Mouse (Mus musculus) thymus, adult 2 months (tissue): ENCODE results near the gene Atf6b. TPM values are rescaled to one million over a fixed set of nuclear protein-coding genes. Genes with fewer than 3 reads are reported as not detected.
A peak's percentile ranks its signal among the peaks of the same experiment; 100 is the strongest.

Source experiments
- DNase-seq: peaks from one replicate; pipeline ENCODE4 v3.0.0; 2021
- H3K27ac ChIP-seq: fragments of 200-500 bp; 2 replicates; pipeline ENCODE4 v1.5.1; 2012; ENCODE audit warnings: low read length, control low read depth; ENCODE audit not compliant: control insufficient read depth, insufficient read depth
- H3K27me3 ChIP-seq: fragments of 200-500 bp; 2 replicates; pipeline ENCODE4 v1.6.1; 2012; ENCODE audit warnings: mild to moderate bottlenecking, low read length, moderate library complexity, mixed read lengths; ENCODE audit not compliant: control insufficient read depth, insufficient read depth
- H3K36me3 ChIP-seq: fragments of 200-500 bp; 2 replicates; pipeline ENCODE4 v1.6.1; 2012; ENCODE audit warnings: mild to moderate bottlenecking, low read length, moderate library complexity; ENCODE audit not compliant: control insufficient read depth, insufficient read depth
- H3K4me1 ChIP-seq: fragments of 200-500 bp; replicated peaks from 2 replicates; pipeline ENCODE4 v1.6.1; 2012; ENCODE audit warnings: low read length; ENCODE audit not compliant: control insufficient read depth, insufficient read depth
- H3K4me3 ChIP-seq: fragments of 200-500 bp; 2 replicates; pipeline ENCODE4 v1.5.1; 2012; ENCODE audit warnings: mild to moderate bottlenecking, low read length, control low read depth, moderate library complexity; ENCODE audit not compliant: control insufficient read depth, insufficient read depth
- CTCF ChIP-seq: fragments of 200-500 bp; IDR thresholded peaks from 2 replicates; pipeline ENCODE4 v1.5.1; 2012; ENCODE audit warnings: mild to moderate bottlenecking, control low read depth, low read length, moderate library complexity, borderline replicate concordance; ENCODE audit not compliant: control insufficient read depth, poor library complexity, insufficient read depth; ENCODE audit errors: extremely low read depth
- POLR2A ChIP-seq: fragments of 200-500 bp; IDR thresholded peaks from 2 replicates; pipeline ENCODE4 v1.6.1; 2012; ENCODE audit warnings: mild to moderate bottlenecking, low read length, control low read depth, moderate library complexity; ENCODE audit not compliant: control insufficient read depth, poor library complexity, insufficient read depth; ENCODE audit errors: extremely low read depth
- WGBS: fragments of 180-500 bp; shearing (Covaris S2); methylation state at CpG from one replicate; pipeline ENCODE4 v1.1.7; 2018; 5-methylcytosine and 5-hydroxymethylcytosine counted together
- polyA plus RNA-seq: library from polyadenylated mRNA; depleted of rRNA; stranded (reverse); fragments of >200 nt; gene quantifications from 2 replicates; pipeline ENCODE4 v1.2.3, GENCODE M21; 2012

Gene Atf6b
- polyA plus RNA-seq, 1 experiment, result 169 TPM

DNA sequence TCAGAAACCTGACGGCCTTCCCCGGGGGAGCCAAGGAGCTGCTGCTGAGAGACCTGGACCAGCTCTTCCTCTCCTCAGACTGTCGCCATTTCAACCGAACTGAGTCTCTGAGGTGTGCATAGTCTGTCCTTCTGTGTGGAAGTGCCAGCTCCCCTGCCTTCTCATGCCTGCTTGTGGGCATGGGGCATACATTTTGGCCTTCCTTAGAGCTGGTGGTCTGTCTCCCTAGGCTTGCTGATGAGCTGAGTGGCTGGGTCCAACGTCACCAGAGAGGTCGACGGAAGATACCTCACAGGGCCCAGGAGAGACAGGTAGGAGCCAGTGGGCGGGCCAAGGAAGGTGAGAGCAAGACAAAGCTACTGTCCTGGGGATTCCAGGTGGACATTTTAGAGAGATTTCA, 6.0 kb downstream of the Atf6b start:
- Histone ChIP-seq H3K4me3 (no peak overlapping the region), H3K4me1 (0 out of 2 replicates have a peak, but pooled peaks cover 3% of the 10 kb centered on the region), H3K36me3 (no peaks in the 10 kb centered on the region), H3K27me3 (no peaks in the 10 kb centered on the region), H3K27ac (no peak overlapping the region)
- DNase-seq, result no peak
- TF ChIP-seq POLR2A, result no peak
- TF ChIP-seq CTCF, result no peak
- 93% methylated on average over 8 of the region's 8 CpGs for WGBS

GRCm38 (mm10) chr17:34653746-34654285, 6.9 kb downstream of the Atf6b start:
- no peak for TF ChIP-seq POLR2A
- peak; percentile 62; the same call in 1 of the 2 replicates for TF ChIP-seq CTCF
- H3K4me1 ChIP-seq, result no peaks in the 10 kb centered on the region
- WGBS, result 69% methylated on average over 9 of the region's 9 CpGs
- DNase-seq, result peak; percentile 51
- H3K4me3 ChIP-seq, result no peak overlapping the region
- no peaks in the 10 kb centered on the region for H3K27me3 ChIP-seq
- H3K36me3 ChIP-seq, result no peaks in the 10 kb centered on the region
- H3K27ac ChIP-seq, result no peak overlapping the region

DNA sequence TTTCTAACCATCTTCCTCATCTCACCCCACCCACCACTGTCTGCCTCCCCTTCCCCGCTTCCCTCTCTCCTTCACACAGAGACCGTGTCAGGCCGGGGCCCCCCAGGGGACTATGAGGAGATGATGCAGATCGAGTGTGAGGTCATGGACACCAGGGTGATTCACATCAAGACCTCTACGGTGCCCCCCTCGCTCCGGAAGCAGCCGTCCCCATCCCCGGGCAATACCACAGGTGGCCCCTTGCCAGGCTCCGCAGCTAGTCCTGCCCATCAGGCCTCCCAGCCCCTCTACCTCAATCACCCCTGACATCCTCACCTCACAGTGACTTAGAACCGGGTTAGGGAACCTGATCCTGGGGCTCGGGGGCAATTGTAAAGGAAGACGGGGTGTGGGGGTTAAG, 7.4 kb downstream of the Atf6b start:
- Histone ChIP-seq H3K4me1 (no peaks in the 10 kb centered on the region), H3K27me3 (peaks cover 3% of the 10 kb centered on the region; the same call in 1 of the 2 replicates), H3K4me3 (no peak overlapping the region), H3K36me3 (no peaks in the 10 kb centered on the region), H3K27ac (no peak overlapping the region)
- WGBS, result 97% methylated on average over 13 of the region's 13 CpGs
- DNase-seq, result no peak
- TF ChIP-seq CTCF (no peak), POLR2A (no peak)

GRCm38 (mm10) chr17:34655160-34655559, 8.2 kb downstream of the Atf6b start:
- H3K4me3 ChIP-seq, result no peak overlapping the region
- no peak for DNase-seq
- H3K27ac ChIP-seq, result no peak overlapping the region
- peaks cover 4% of the 10 kb centered on the region; the same call in 1 of the 2 replicates for H3K27me3 ChIP-seq
- 98% methylated on average over 7 of the region's 7 CpGs for WGBS
- H3K4me1 ChIP-seq, result no peaks in the 10 kb centered on the region
- TF ChIP-seq CTCF (no peak), POLR2A (no peak)
- H3K36me3 ChIP-seq, result no peaks in the 10 kb centered on the region

DNA sequence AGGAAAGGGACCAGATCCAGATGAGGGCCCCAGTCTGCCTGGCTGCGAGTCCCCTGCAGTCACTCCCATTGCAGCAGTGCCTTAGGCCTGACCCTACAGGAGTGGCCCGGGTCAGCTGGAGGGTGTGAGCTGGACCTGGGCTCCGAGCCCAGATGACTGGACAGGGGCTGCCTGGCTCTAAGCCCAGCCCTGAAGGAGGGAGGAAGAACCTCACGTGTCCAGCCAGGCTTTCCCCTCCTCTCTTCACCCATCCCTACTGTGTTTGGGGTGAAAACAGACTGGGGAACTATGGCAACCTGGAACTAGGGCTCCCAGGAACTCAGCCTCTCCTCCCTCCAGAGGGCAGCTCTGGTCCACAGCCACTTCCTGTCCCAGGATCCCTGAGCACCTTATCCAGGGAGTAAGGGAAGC, 8.6 kb downstream of the Atf6b start:
- H3K36me3 ChIP-seq, result no peaks in the 10 kb centered on the region
- TF ChIP-seq CTCF (no peak), POLR2A (no peak)
- peaks cover 4% of the 10 kb centered on the region; the same call in 1 of the 2 replicates for H3K27me3 ChIP-seq
- H3K27ac ChIP-seq, result no peak overlapping the region
- WGBS, result 84% methylated on average over 4 of the region's 4 CpGs
- DNase-seq, result no peak
- no peaks in the 10 kb centered on the region for H3K4me1 ChIP-seq
- no peak overlapping the region for H3K4me3 ChIP-seq

- Histone ChIP-seq H3K36me3 (no peaks in the 10 kb centered on the region), H3K4me3 (no peak overlapping the region), H3K27ac (no peak overlapping the region), H3K4me1 (no peaks in the 10 kb centered on the region), H3K27me3 (peaks cover 4% of the 10 kb centered on the region; the same call in 1 of the 2 replicates)
- TF ChIP-seq CTCF, result no peak
- TF ChIP-seq POLR2A, result no peak
- no peak for DNase-seq
- 70% methylated on average over 8 of the region's 8 CpGs for WGBS
Measured at GRCm38 (mm10) chr17:34656666-34657065, 9.7 kb downstream of the Atf6b start.

GRCm38 (mm10) chr17:34657271-34657670, 10.3 kb downstream of the Atf6b start:
- peaks cover 4% of the 10 kb centered on the region; the same call in 1 of the 2 replicates for H3K27me3 ChIP-seq
- no peak for TF ChIP-seq POLR2A
- TF ChIP-seq CTCF, result no peak
- WGBS, result 18% methylated on average over 2 of the region's 2 CpGs
- no peaks in the 10 kb centered on the region for H3K36me3 ChIP-seq
- no peaks in the 10 kb centered on the region for H3K4me1 ChIP-seq
- H3K27ac ChIP-seq, result no peak overlapping the region
- no peak overlapping the region for H3K4me3 ChIP-seq
- no peak for DNase-seq
